Mouse (Mus musculus) MEL-GATA-1-ER (cell line): ENCODE measurements around the gene 1110008L16Rik.
A peak's percentile ranks its signal among the peaks of the same experiment; 100 is the strongest.
"Not testable (repeated sequence)": the region's sequence is repeated elsewhere in the genome, so short reads cannot be mapped to it uniquely, and the experiment has no call there.

Source experiments
- DNase-seq: peaks from one replicate; pipeline ENCODE4 v3.0.0-alpha.2; 2012; ENCODE audit warnings: low read depth; ENCODE audit errors: extremely low read depth

1110008L16Rik gene

GRCm38 (mm10) chr12:55392120-55392519 is 92.7 kb downstream of the 1110008L16Rik start:
- DNase-seq = no peak

- no peak for DNase-seq
Measured at GRCm38 (mm10) chr12:55392733-55393577, 93.6 kb downstream of the 1110008L16Rik start.

GRCm38 (mm10) chr12:55395601-55396000 is 96.2 kb downstream of the 1110008L16Rik start:
- not testable (repeated sequence) for DNase-seq

- no peak for DNase-seq
Measured at GRCm38 (mm10) chr12:55396536-55396935, 97.2 kb downstream of the 1110008L16Rik start.

GRCm38 (mm10) chr12:55397544-55398239 is 98.3 kb downstream of the 1110008L16Rik start:
- no peak for DNase-seq

- peak; percentile 86 for DNase-seq
Measured at GRCm38 (mm10) chr12:55398240-55399127, 99.1 kb downstream of the 1110008L16Rik start.

- no peak for DNase-seq
Measured at GRCm38 (mm10) chr12:55399128-55399677, 99.8 kb downstream of the 1110008L16Rik start.

- DNase-seq = no peak
Measured at GRCm38 (mm10) chr12:55407888-55408287, 108.5 kb downstream of the 1110008L16Rik start.

GRCm38 (mm10) chr12:55415255-55415654 is 115.9 kb downstream of the 1110008L16Rik start:
- DNase-seq = no peak

- no peak for DNase-seq
Measured at GRCm38 (mm10) chr12:55415762-55416161, 116.4 kb downstream of the 1110008L16Rik start.

GRCm38 (mm10) chr12:55420220-55420619 is 120.8 kb downstream of the 1110008L16Rik start:
- DNase-seq = no peak

- no peak for DNase-seq
Measured at GRCm38 (mm10) chr12:55422057-55422456, 122.7 kb downstream of the 1110008L16Rik start.

- no peak for DNase-seq
Measured at GRCm38 (mm10) chr12:55426300-55426699, 126.9 kb downstream of the 1110008L16Rik start.

GRCm38 (mm10) chr12:55429201-55429600 is 129.8 kb downstream of the 1110008L16Rik start:
- DNase-seq = no peak

GRCm38 (mm10) chr12:55429956-55430355 is 130.6 kb downstream of the 1110008L16Rik start:
- DNase-seq = no peak
